Mouse (Mus musculus) cortical plate, adult 2 months (tissue): Measurements from ENCODE around the gene Mras.

Experiments used
- CTCF ChIP-seq: fragments of 200-500 bp; IDR thresholded peaks from 2 replicates; pipeline ENCODE4 v1.5.1; 2011; ENCODE audit warnings: mild to moderate bottlenecking, control low read depth, low read length; ENCODE audit not compliant: insufficient read depth; ENCODE audit errors: extremely low read depth
- POLR2A ChIP-seq: fragments of 200-500 bp; IDR thresholded peaks from 2 replicates; pipeline ENCODE4 v1.6.1; 2011; ENCODE audit warnings: mild to moderate bottlenecking, low read length, control low read depth; ENCODE audit not compliant: insufficient read depth; ENCODE audit errors: extremely low read depth

DNA sequence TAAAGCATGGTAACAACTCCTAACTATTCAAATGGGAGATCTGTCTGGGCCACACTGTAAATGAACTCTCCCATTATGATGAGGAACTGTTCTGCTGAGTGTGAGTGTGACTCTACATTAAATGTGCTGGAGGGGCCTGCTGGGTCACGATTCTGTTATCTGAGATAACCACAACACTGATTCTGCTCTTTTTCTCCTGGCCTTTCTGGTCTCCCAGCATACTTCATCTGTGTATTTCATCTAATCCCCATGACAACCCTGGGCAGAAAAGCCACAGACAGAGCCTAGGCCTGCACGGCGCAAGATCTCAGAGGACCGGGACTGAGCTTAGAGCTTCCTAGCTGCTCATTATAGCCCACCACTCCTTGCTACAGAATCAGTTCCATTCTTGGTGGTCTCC is 4.7 kb downstream of the Mras start:
- no peak for TF ChIP-seq CTCF
- no peak for TF ChIP-seq POLR2A
